Mouse (Mus musculus): ENCODE measurements around the gene Abraxas2.

DNA sequence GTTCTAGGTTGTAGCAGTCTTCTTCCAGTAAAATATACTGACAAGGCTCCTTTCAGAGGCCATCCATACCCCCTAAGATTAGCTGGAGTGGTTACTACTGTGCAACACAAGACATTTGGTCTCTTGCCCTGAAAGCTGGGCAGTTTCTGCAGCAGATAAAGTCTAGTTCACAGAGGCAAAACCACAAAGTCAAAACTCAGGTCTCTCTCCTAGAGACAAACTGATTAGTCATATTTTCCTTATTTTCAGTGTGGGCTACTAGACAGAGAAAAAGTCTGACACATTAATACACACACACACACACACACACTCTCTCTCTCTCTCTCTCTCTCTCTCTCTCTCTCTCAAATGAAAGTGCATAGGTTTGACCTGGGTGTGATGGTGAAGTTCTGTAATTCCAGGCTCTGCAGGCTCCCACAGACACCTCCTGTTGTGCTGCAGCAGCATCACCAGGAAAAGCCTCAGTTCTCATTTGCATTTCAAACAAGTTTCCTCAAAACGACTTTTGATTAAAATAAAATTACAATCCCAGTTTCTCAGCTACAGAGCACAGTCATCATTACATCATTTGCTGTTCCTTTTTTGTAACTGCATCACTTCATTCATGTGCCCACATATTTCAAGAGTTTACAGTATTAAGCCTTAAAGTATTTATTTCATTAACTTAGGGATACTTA is 34.5 kb upstream of the Abraxas2 start:
- TF ChIP-seq EP300 (IDR thresholded peaks at IDR 0.05; ENCODE audit: insufficient read depth, low read depth, low read length), result no peak
- no peak for TF ChIP-seq CTCF (IDR thresholded peaks at IDR 0.05; ENCODE audit: low read depth, low read length)
- TF ChIP-seq POLR2A (IDR thresholded peaks at IDR 0.05; ENCODE audit: insufficient read depth, low read length), result no peak

All from ES-Bruce4 (cell line).